Mouse (Mus musculus) hindbrain, embryonic 14.5 days (tissue): Measurements from ENCODE around the gene Scp2. TPM values are rescaled to one million over a fixed set of nuclear protein-coding genes. Genes with fewer than 3 reads are reported as not detected.

Experiments
- ATAC-seq: fragments of 200-750 bp; cut with Nextera tagmentation; 2 replicates; pipeline ENCODE4 v1.8.0; 2017; ENCODE audit warnings: moderate number of reproducible peaks, mild to moderate bottlenecking, moderate TSS enrichment, moderate library complexity; ENCODE audit not compliant: low FRiP score
- DNase-seq: peaks from one replicate; pipeline ENCODE4 v3.0.0-alpha.2; 2015; ENCODE audit warnings: low spot score
- H3K27ac ChIP-seq: fragments of 300-500 bp; sonication (generic); 2 replicates; pipeline ENCODE4 v1.5.1; 2014; ENCODE audit warnings: mild to moderate bottlenecking, moderate library complexity
- H3K27me3 ChIP-seq: fragments of 300-500 bp; sonication (generic); 2 replicates; pipeline ENCODE4 v1.6.1; 2014; ENCODE audit warnings: mild to moderate bottlenecking, low read length, mixed read lengths; ENCODE audit not compliant: control insufficient read depth, insufficient read depth
- H3K36me3 ChIP-seq: fragments of 300-500 bp; sonication (generic); replicated peaks from 2 replicates; pipeline ENCODE4 v1.6.1; 2014; ENCODE audit not compliant: control insufficient read depth, insufficient read depth
- H3K4me1 ChIP-seq: fragments of 300-500 bp; sonication (generic); replicated peaks from 2 replicates; pipeline ENCODE4 v1.6.1; 2014; ENCODE audit warnings: antibody characterized with exemption, low read length, mixed read lengths; ENCODE audit not compliant: control insufficient read depth, insufficient read depth
- H3K4me2 ChIP-seq: fragments of 300-500 bp; sonication (generic); replicated peaks from 2 replicates; pipeline ENCODE4 v1.6.1; 2014; ENCODE audit warnings: mild to moderate bottlenecking, moderate library complexity
- H3K4me3 ChIP-seq: fragments of 300-500 bp; sonication (generic); replicated peaks from 2 replicates; pipeline ENCODE4 v1.5.1; 2014; ENCODE audit warnings: mild to moderate bottlenecking, low read length
- H3K9ac ChIP-seq: fragments of 300-500 bp; sonication (generic); 2 replicates; pipeline ENCODE4 v1.6.1; 2014
- H3K9me3 ChIP-seq: fragments of 300-500 bp; sonication (generic); 2 replicates; pipeline ENCODE4 v1.6.1; 2016; ENCODE audit warnings: low read length; ENCODE audit not compliant: control insufficient read depth
- WGBS: fragments of 180-500 bp; shearing (Covaris S2); extraction: QIAGEN DNeasy Blood & Tissue Kit; methylation state at CpG from one replicate; pipeline ENCODE4 v1.1.7; 2014; 5-methylcytosine and 5-hydroxymethylcytosine counted together
- polyA plus RNA-seq: library from polyadenylated mRNA; unstranded; fragments of >200 nt; fragmentation: Nextera tagmentation; extraction: Ambion mirVana; gene quantifications from 2 replicates; pipeline ENCODE4 v1.2.1, GENCODE M21; 2014

The Scp2 gene
- polyA plus RNA-seq, 1 experiment from 2014 or later, result 225 TPM

GRCm38 (mm10) chr4:108018961-108019921, 125.6 kb downstream of the Scp2 start:
- 55% methylated on average over 14 of the region's 14 CpGs for WGBS
- H3K4me1 ChIP-seq, result peaks cover 5% of the 10 kb centered on the region
- H3K4me2 ChIP-seq, result no peak overlapping the region
- no peak overlapping the region for H3K4me3 ChIP-seq
- no peaks in the 10 kb centered on the region for H3K36me3 ChIP-seq
- ATAC-seq (0 out of 2 replicates have a peak, but pooled peaks have one; percentile 29), DNase-seq (no peak)
- H3K27ac ChIP-seq, result no peak overlapping the region
- no peaks in the 10 kb centered on the region for H3K27me3 ChIP-seq
- no peak overlapping the region for H3K9ac ChIP-seq
- H3K9me3 ChIP-seq, result no peaks in the 10 kb centered on the region

GRCm38 (mm10) chr4:108018241-108018923, 126.4 kb downstream of the Scp2 start:
- Histone ChIP-seq H3K27ac (no peak overlapping the region), H3K4me2 (no peak overlapping the region), H3K27me3 (no peaks in the 10 kb centered on the region), H3K36me3 (no peaks in the 10 kb centered on the region), H3K9ac (no peak overlapping the region), H3K4me3 (no peak overlapping the region), H3K4me1 (peaks cover 5% of the 10 kb centered on the region), H3K9me3 (no peaks in the 10 kb centered on the region)
- no peak for ATAC-seq
- no peak for DNase-seq
- 67% methylated on average over 10 of the region's 10 CpGs for WGBS

DNA sequence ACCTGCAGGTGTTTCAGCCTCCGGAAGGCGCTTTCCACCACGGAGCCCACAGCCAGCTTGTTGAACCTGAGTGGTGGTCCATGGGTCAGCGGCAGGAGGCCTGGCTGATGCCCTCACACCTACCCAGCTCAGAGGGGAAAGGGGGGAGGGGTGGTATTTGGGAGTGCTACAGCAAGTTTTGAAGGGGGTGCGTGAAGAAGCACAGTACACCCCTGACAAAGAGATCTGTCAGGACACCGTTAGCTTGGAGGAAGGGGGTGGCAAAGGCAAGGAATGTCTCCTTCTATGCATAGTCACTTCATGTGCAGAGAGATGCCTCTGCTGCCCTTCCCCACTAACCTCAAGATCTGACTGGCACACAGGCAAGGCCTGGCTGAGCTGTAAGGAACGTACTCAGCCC, 127.0 kb downstream of the Scp2 start:
- Histone ChIP-seq H3K4me2 (no peak overlapping the region), H3K9me3 (no peaks in the 10 kb centered on the region), H3K27me3 (no peaks in the 10 kb centered on the region), H3K4me3 (no peak overlapping the region), H3K36me3 (no peaks in the 10 kb centered on the region), H3K27ac (no peak overlapping the region), H3K4me1 (peaks cover 5% of the 10 kb centered on the region), H3K9ac (no peak overlapping the region)
- 84% methylated on average over 7 of the region's 7 CpGs for WGBS
- ATAC-seq (no peak), DNase-seq (no peak)

- 81% methylated on average over 3 of the region's 3 CpGs for WGBS
- no peak overlapping the region for H3K4me2 ChIP-seq
- H3K4me3 ChIP-seq, result no peak overlapping the region
- no peaks in the 10 kb centered on the region for H3K9me3 ChIP-seq
- H3K27me3 ChIP-seq, result no peaks in the 10 kb centered on the region
- no peak overlapping the region for H3K9ac ChIP-seq
- peaks cover 5% of the 10 kb centered on the region for H3K4me1 ChIP-seq
- no peak for DNase-seq
- no peak overlapping the region for H3K27ac ChIP-seq
- ATAC-seq, result no peak
- H3K36me3 ChIP-seq, result no peaks in the 10 kb centered on the region
These were observed 128.5 kb downstream of the Scp2 start for GRCm38 (mm10) chr4:108016321-108016720.

DNA sequence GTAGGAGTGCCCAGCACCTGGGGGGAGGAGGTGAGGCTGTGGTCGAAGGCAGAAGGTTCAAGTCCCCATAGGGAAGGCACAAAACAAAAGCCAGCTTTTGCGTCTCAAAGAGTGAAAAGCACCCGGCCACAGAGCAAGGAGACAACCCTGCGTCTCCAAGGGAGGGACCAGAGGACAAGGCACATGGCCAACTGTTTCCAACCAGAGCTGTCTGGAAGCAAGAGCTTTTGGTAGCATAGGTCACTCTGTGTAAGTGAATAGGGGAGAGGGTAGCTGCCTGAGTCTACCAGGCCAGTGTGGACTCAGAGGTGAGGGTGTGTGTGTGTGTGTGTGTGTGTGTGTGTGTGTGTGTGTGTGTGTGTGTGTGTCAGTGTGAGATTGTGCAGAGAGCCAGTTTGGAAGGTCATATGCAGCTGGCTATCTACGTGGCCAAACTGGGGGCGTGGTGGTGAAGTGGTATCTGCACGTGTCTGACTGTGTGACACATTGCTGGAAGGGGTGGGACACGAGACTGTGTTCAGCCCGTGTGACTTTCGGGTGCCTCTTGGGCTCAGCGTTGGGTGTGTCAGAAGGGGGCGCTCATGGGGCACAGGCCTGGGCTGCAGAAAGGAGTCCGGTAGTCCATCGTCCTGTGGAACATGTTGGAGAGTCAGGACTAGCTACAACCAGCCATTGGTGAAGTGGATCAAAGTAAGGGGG, 129.6 kb downstream of the Scp2 start:
- ATAC-seq, result no peak
- no peaks in the 10 kb centered on the region for H3K27me3 ChIP-seq
- H3K4me3 ChIP-seq, result no peak overlapping the region
- peaks cover 5% of the 10 kb centered on the region for H3K4me1 ChIP-seq
- no peak overlapping the region for H3K27ac ChIP-seq
- DNase-seq, result no peak
- no peak overlapping the region for H3K9ac ChIP-seq
- no peak overlapping the region for H3K4me2 ChIP-seq
- no peaks in the 10 kb centered on the region for H3K36me3 ChIP-seq
- 67% methylated on average over 14 of the region's 14 CpGs for WGBS
- H3K9me3 ChIP-seq, result no peaks in the 10 kb centered on the region

- 67% methylated on average over 2 of the region's 2 CpGs for WGBS
- Histone ChIP-seq H3K4me3 (no peak overlapping the region), H3K9ac (no peak overlapping the region), H3K4me2 (no peak overlapping the region), H3K27ac (no peak overlapping the region), H3K4me1 (peaks cover 5% of the 10 kb centered on the region), H3K36me3 (no peaks in the 10 kb centered on the region), H3K27me3 (no peaks in the 10 kb centered on the region), H3K9me3 (no peaks in the 10 kb centered on the region)
- DNase-seq, result no peak
- no peak for ATAC-seq
These were observed 130.3 kb downstream of the Scp2 start for GRCm38 (mm10) chr4:108014466-108014865.

DNA sequence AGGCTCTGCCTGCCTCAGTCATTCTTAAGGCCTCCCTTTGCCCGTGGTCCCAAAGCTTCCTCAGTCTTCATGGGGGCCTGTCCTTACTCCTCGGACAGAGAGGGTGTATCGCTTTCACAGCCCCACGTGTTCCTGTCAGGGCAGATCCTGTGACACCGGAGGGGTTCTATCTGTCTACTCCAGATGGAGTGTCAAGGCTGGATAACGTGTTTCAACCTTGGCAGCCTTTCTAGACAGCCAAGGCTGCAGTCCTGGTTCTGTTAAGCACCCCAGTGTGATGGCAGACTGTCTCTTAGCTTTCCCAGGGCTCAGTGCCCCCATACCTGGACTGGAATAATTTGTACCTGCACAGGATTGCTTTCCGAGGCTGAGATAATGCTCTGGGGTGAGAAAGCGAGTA, 136.3 kb downstream of the Scp2 start:
- no peak overlapping the region for H3K9ac ChIP-seq
- H3K27me3 ChIP-seq, result no peaks in the 10 kb centered on the region
- no peak overlapping the region for H3K4me2 ChIP-seq
- ATAC-seq, result no peak
- H3K27ac ChIP-seq, result no peak overlapping the region
- 84% methylated on average over 8 of the region's 8 CpGs for WGBS
- H3K36me3 ChIP-seq, result no peaks in the 10 kb centered on the region
- DNase-seq, result no peak
- no peaks in the 10 kb centered on the region for H3K9me3 ChIP-seq
- H3K4me3 ChIP-seq, result no peak overlapping the region
- no peaks in the 10 kb centered on the region for H3K4me1 ChIP-seq

GRCm38 (mm10) chr4:108007532-108008103, 137.2 kb downstream of the Scp2 start:
- no peak overlapping the region for H3K4me3 ChIP-seq
- H3K4me2 ChIP-seq, result no peak overlapping the region
- no peak overlapping the region for H3K27ac ChIP-seq
- WGBS, result 80% methylated on average over 7 of the region's 7 CpGs
- H3K27me3 ChIP-seq, result no peaks in the 10 kb centered on the region
- no peaks in the 10 kb centered on the region for H3K36me3 ChIP-seq
- DNase-seq, result no peak
- H3K9ac ChIP-seq, result no peak overlapping the region
- no peaks in the 10 kb centered on the region for H3K9me3 ChIP-seq
- ATAC-seq, result no peak
- no peaks in the 10 kb centered on the region for H3K4me1 ChIP-seq

DNA sequence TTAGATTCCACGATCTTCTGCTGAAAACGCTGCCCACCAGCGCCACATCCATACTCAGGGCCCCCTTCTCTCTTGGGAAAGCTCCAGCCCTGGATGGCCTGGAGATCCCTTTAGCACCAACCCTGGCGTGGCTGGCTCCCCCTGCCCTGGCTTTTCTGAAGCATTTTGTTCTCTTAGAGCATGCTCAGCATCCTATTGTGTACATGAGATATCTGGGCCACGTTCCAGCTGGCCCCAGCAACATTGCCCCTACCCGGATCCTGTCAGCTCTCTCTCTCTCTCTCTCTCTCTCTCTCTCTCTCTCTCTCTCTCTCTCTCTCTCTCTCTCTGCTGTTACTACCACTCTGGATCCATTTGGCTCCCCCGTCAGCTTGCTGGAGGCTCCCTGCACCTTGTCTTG, 139.5 kb downstream of the Scp2 start:
- H3K4me1 ChIP-seq, result no peaks in the 10 kb centered on the region
- H3K27ac ChIP-seq, result no peak overlapping the region
- H3K27me3 ChIP-seq, result no peaks in the 10 kb centered on the region
- no peaks in the 10 kb centered on the region for H3K36me3 ChIP-seq
- no peak overlapping the region for H3K9ac ChIP-seq
- ATAC-seq (no peak), DNase-seq (peak; percentile 55)
- 56% methylated on average over 7 of the region's 7 CpGs for WGBS
- H3K9me3 ChIP-seq, result no peaks in the 10 kb centered on the region
- no peak overlapping the region for H3K4me2 ChIP-seq
- H3K4me3 ChIP-seq, result no peak overlapping the region
